Mouse (Mus musculus) hindbrain, embryonic 12.5 days (tissue): ENCODE measurements around the gene Fam78a. TPM values are rescaled to one million over a fixed set of nuclear protein-coding genes. Genes with fewer than 3 reads are reported as not detected.

Source experiments
- ATAC-seq: fragments of 200-750 bp; cut with Nextera tagmentation; 2 replicates; pipeline ENCODE4 v1.8.0; 2017; ENCODE audit warnings: moderate TSS enrichment; ENCODE audit not compliant: low FRiP score
- H3K27ac ChIP-seq: fragments of 300-500 bp; sonication (generic); 2 replicates; pipeline ENCODE4 v1.5.1; 2016; ENCODE audit warnings: mild to moderate bottlenecking
- H3K27me3 ChIP-seq: fragments of 300-500 bp; sonication (generic); 2 replicates; pipeline ENCODE4 v1.6.1; 2016; ENCODE audit warnings: mild to moderate bottlenecking
- H3K36me3 ChIP-seq: fragments of 300-500 bp; sonication (generic); 2 replicates; pipeline ENCODE4 v1.6.1; 2016; ENCODE audit warnings: mild to moderate bottlenecking
- H3K4me1 ChIP-seq: fragments of 300-500 bp; sonication (generic); 2 replicates; pipeline ENCODE4 v1.6.1; 2016
- H3K4me2 ChIP-seq: fragments of 300-500 bp; sonication (generic); replicated peaks from 2 replicates; pipeline ENCODE4 v1.6.1; 2016; ENCODE audit warnings: mild to moderate bottlenecking
- H3K4me3 ChIP-seq: fragments of 300-500 bp; sonication (generic); 2 replicates; pipeline ENCODE4 v1.5.1; 2016; ENCODE audit warnings: mild to moderate bottlenecking
- H3K9ac ChIP-seq: fragments of 300-500 bp; sonication (generic); 2 replicates; pipeline ENCODE4 v1.6.1; 2016; ENCODE audit warnings: mild to moderate bottlenecking, moderate library complexity
- H3K9me3 ChIP-seq: fragments of 300-500 bp; sonication (generic); replicated peaks from 2 replicates; pipeline ENCODE4 v1.6.1; 2016; ENCODE audit warnings: mild to moderate bottlenecking
- WGBS: fragments of 180-500 bp; shearing (Covaris S2); methylation state at CpG from one replicate; pipeline ENCODE4 v1.1.7; 2016; 5-methylcytosine and 5-hydroxymethylcytosine counted together
- microRNA-seq: library from miRNA; unstranded; fragments of <30 nt; microRNA quantifications from one replicate; pipeline ENCODE4, GENCODE M21; 2017
- polyA plus RNA-seq: library from polyadenylated mRNA; unstranded; fragments of >200 nt; fragmentation: Nextera tagmentation; extraction: Ambion mirVana; gene quantifications from 2 replicates; pipeline ENCODE4 v1.2.1, GENCODE M21; 2016

Gene Fam78a
- polyA plus RNA-seq, 1 experiment from 2014 or later = 1.8 TPM

DNA sequence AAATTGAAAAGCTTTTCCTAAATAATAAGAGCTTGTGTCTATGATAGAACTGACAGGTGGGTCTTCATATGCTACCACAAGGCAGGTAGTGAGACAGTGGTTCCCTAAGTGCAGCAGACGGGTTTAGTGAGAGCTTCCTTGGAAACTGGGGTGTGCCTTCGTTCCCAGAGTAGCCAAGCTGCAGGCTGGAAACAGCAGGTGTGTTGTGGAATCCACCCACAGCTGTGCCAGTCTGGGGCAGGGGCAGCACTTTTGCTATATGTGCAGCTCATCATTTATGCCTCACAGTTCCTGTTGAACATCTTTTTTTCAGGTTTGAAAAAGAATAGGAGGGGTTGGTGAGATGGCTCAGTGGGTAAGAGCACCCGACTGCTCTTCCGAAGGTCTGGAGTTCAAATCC, 60.3 kb downstream of the Fam78a start:
- Histone ChIP-seq H3K36me3 (peaks cover 82% of the 10 kb centered on the region), H3K9ac (no peak overlapping the region), H3K27ac (no peak overlapping the region), H3K27me3 (no peaks in the 10 kb centered on the region), H3K9me3 (no peaks in the 10 kb centered on the region), H3K4me2 (no peak overlapping the region), H3K4me1 (no peaks in the 10 kb centered on the region), H3K4me3 (no peak overlapping the region)
- ATAC-seq = no peak
- 92% methylated on average over 4 of the region's 4 CpGs for WGBS

DNA sequence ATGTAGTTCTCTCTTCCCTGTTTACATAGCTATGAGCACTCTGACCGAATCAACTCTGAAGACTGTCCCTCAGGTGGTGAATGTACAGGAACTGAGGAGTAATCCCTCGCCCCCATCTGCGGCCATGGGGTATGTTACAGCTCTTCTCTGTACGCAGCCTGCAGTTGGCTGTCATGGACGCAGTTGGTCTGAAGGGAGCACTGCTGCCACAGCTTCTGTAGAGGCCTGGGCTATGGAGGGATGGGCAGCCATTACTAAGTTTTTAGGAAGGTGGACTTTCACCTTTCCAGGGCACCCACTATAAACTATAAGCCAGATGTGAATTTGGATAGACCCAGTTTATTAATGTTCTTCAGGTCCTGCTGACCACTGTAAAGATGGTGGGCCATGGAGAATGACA, 64.4 kb downstream of the Fam78a start:
- Histone ChIP-seq H3K4me2 (no peak overlapping the region), H3K9ac (no peak overlapping the region), H3K27ac (no peak overlapping the region), H3K36me3 (peaks cover 91% of the 10 kb centered on the region), H3K4me1 (no peaks in the 10 kb centered on the region), H3K27me3 (no peaks in the 10 kb centered on the region), H3K4me3 (no peak overlapping the region), H3K9me3 (no peaks in the 10 kb centered on the region)
- ATAC-seq = no peak
- WGBS = 93% methylated on average over 5 of the region's 5 CpGs

DNA sequence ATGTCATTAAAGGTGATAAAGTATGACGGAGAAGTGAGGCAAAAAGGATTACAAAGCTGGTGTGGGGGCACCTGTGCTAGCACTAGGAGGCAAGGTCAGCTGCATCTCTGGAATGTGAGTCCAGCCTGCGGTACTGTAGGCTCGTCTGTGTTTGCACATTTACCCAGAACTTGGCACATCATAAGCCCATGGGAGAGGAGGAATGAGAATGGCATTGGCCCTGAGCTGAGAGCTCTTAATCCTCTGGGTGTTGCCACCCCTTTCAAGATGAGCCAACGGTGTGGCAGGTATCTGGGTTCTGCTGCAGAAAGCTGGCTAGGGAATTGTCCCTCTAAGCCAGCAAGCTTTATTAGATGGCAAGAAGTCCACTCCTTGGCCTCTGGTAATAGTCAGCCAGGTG, 65.0 kb downstream of the Fam78a start:
- no peak overlapping the region for H3K9ac ChIP-seq
- H3K27ac ChIP-seq = no peak overlapping the region
- ATAC-seq = no peak
- no peaks in the 10 kb centered on the region for H3K9me3 ChIP-seq
- 85% methylated on average over 4 of the region's 4 CpGs for WGBS
- no peaks in the 10 kb centered on the region for H3K27me3 ChIP-seq
- no peaks in the 10 kb centered on the region for H3K4me1 ChIP-seq
- no peak overlapping the region for H3K4me3 ChIP-seq
- no peak overlapping the region for H3K4me2 ChIP-seq
- H3K36me3 ChIP-seq = peaks cover 92% of the 10 kb centered on the region

DNA sequence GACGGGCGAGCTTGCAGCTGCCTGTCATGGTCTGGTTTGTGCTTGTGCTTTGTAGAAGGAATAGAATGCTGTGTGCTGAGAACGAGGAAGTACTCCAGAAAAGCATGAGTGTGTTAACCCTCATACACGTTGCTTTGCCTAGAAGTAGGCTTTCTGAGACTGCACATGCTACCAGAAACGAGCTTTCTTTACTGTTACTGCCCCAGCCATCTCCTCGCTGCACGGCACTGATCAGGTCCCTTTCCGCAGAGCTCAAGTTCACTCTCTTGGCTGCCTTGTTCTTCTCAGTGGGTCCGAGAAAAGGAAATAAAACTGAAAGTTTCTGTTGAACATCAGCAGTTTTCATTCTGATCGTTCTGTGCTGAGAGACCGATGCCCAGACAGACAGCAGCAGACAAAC, 75.9 kb downstream of the Fam78a start:
- Histone ChIP-seq H3K4me1 (no peaks in the 10 kb centered on the region), H3K27ac (no peak overlapping the region), H3K4me2 (no peak overlapping the region), H3K27me3 (no peaks in the 10 kb centered on the region), H3K36me3 (peaks cover 83% of the 10 kb centered on the region), H3K9ac (no peak overlapping the region), H3K4me3 (no peak overlapping the region), H3K9me3 (no peaks in the 10 kb centered on the region)
- 92% methylated on average over 11 of the region's 11 CpGs for WGBS
- ATAC-seq = no peak

DNA sequence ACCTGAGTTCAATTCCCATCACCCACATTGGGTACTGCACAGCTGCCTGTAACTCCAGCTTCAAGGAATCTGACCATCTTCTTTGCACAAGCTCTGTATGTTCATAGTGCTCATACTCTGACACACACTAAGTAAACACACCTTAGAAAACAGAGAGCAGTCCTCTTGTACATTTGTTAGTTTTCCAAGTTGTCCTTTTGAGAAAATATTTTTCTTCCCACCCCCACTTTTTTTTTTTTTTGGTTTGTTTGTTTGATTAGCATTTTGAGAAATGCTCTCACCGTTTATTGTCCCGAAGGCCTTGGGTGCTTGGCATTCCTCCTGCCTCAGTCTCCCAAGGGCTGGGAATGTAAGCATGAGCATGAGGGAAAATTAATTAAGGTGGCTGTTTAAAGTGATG, 76.3 kb downstream of the Fam78a start:
- no peaks in the 10 kb centered on the region for H3K27me3 ChIP-seq
- peaks cover 86% of the 10 kb centered on the region for H3K36me3 ChIP-seq
- no peak for ATAC-seq
- H3K4me1 ChIP-seq = no peaks in the 10 kb centered on the region
- no peaks in the 10 kb centered on the region for H3K9me3 ChIP-seq
- WGBS = 94% methylated on average over 2 of the region's 2 CpGs
- H3K4me2 ChIP-seq = no peak overlapping the region
- H3K9ac ChIP-seq = no peak overlapping the region
- H3K4me3 ChIP-seq = no peak overlapping the region
- H3K27ac ChIP-seq = no peak overlapping the region

Small RNA genes lying within 50 kb of the gene (microRNA-seq; reads per million reads assigned to microRNA genes)
- not detected for gene Mir7674

Other genes with a start within 250 kb of the Fam78a start
- 3.7 and 4.4 TPM in 2 replicates for gene Fibcd1, start 238.9 kb downstream of the Fam78a start, polyA plus RNA-seq
- 7.2 and 7.6 TPM in 2 replicates for gene Lamc3, start 197.6 kb downstream of the Fam78a start, polyA plus RNA-seq
- 44.1 and 58.0 TPM in 2 replicates for gene Aif1l, start 134.7 kb downstream of the Fam78a start, polyA plus RNA-seq
- gene Nup214, start 110.4 kb downstream of the Fam78a start, polyA plus RNA-seq = 75.3 and 79.7 TPM in 2 replicates
- gene Plpp7, start 10.7 kb upstream of the Fam78a start, polyA plus RNA-seq = 11.1 and 11.5 TPM in 2 replicates
- 111 and 114 TPM in 2 replicates for gene Prrc2b, start 66.2 kb upstream of the Fam78a start, polyA plus RNA-seq
- gene Pomt1, start 151.7 kb upstream of the Fam78a start, polyA plus RNA-seq = 25.5 and 25.9 TPM in 2 replicates
- 61.8 and 67.3 TPM in 2 replicates for gene Uck1, start 175.3 kb upstream of the Fam78a start, polyA plus RNA-seq
- gene Golga2, start 202.5 kb upstream of the Fam78a start, polyA plus RNA-seq = 31.5 and 31.6 TPM in 2 replicates
- gene Swi5, start 203.2 kb upstream of the Fam78a start, polyA plus RNA-seq = 380 and 382 TPM in 2 replicates